Mouse (Mus musculus): ENCODE data around the gene Smarcc1.

- TF ChIP-seq EP300 (IDR thresholded peaks at IDR 0.05; ENCODE audit: low read depth) (no peak), CTCF (IDR thresholded peaks at IDR 0.05; ENCODE audit: low read depth) (no peak)
Observed at GRCm38 (mm10) chr9:110142097-110142496, 24.6 kb downstream of the Smarcc1 start.
